In the genomic region with DNA sequence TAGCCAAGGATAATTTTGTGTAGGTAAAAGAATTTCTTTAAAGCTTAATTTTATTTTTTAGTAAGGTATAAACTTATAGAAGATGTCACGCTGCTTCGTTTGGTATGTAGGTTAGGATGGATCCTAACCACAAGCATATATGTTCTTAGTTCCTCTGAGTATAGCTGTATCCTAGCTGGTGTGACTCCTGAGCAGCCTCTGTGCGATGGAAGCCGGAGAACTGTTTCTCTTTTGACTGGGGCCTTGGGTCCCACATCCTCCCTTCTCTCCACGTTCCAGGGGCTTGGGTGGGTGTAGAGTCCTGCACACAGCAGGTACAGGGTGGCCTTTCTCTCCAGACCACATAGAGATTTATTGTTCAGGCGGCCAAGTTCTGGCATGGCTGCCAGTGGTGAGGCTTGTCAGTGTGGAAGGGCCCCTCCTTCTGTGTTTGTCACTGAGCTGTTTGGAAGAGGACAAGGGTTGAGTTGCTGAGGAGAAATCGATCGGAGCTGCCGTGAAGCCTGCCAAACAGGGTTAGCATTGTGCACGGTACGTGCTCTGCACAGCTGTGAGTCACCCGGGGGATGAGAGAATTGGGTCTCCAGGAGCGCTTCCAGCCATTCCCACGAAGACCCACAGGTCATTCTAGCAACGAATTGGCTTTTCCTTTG, we compare ENCODE assay signal across 8 mouse cellular contexts. TPM values are rescaled to one million over a fixed set of nuclear protein-coding genes. Genes with fewer than 3 reads are reported as not detected.
DNase-seq lines count a peak whose midpoint lies in the region; ATAC-seq and TF ChIP-seq lines count a peak whose summit lies in the region.
"Had no signal": no experiment of that assay in that cellular context is flagged by ENCODE, and none has a peak within 500 bp of the region (broad histone marks: within the 10 kb centered on the region; RNA-seq: fewer than 3 reads in every experiment).

No protein-coding gene starts in this region.

- H3K9me3 ChIP-seq in intestine, postnatal 0 days (ENCODE audit: control insufficient read depth), result no peaks in the 10 kb centered on the region
- no peaks in the 10 kb centered on the region for H3K9me3 ChIP-seq in midbrain, embryonic 12.5 days
- no peaks in the 10 kb centered on the region for H3K9me3 ChIP-seq in heart, embryonic 12.5 days (replicated peaks)
- H3K9me3 ChIP-seq: neural tube, embryonic 12.5 days had no signal

- no peaks in the 10 kb centered on the region for H3K36me3 ChIP-seq in intestine, postnatal 0 days (ENCODE audit: control insufficient read depth, insufficient read depth)
- H3K36me3 ChIP-seq in midbrain, embryonic 12.5 days, result no peaks in the 10 kb centered on the region
- H3K36me3 ChIP-seq in heart, embryonic 12.5 days, result no peaks in the 10 kb centered on the region
- H3K36me3 ChIP-seq: neural tube, embryonic 12.5 days had no signal

- DNase-seq in 3134 (ENCODE audit: extremely low read depth, insufficient read length, low spot score) (peak; percentile 26), adipocyte (ENCODE audit: low spot score) (peak; percentile 28)
- DNase-seq in ovary, postnatal 36 days (ENCODE audit: low spot score), result no peak

- no peak overlapping the region for H3K9ac ChIP-seq in intestine, postnatal 0 days (ENCODE audit: low read depth, low read length)
- H3K9ac ChIP-seq in midbrain, embryonic 12.5 days (replicated peaks), result no peak overlapping the region
- H3K9ac ChIP-seq in heart, embryonic 12.5 days, result no peak overlapping the region
- H3K9ac ChIP-seq: neural tube, embryonic 12.5 days had no signal

- H3K4me2 ChIP-seq in intestine, postnatal 0 days (replicated peaks; ENCODE audit: low read depth), result peak overlapping the region; percentile 4; the same call in 1 of the 2 replicates
- H3K4me2 ChIP-seq in midbrain, embryonic 12.5 days (replicated peaks), result no peak overlapping the region
- no peak overlapping the region for H3K4me2 ChIP-seq in heart, embryonic 12.5 days
- H3K4me2 ChIP-seq: neural tube, embryonic 12.5 days had no signal

- H3K27me3 ChIP-seq in intestine, postnatal 0 days (replicated peaks; ENCODE audit: control insufficient read depth, insufficient read depth, low read length), result peaks cover 2% of the 10 kb centered on the region; the same call in 1 of the 2 replicates
- 0 out of 2 replicates have a peak, but pooled peaks cover under 1% of the 10 kb centered on the region for H3K27me3 ChIP-seq in midbrain, embryonic 12.5 days
- H3K27me3 ChIP-seq in heart, embryonic 12.5 days (replicated peaks), result peaks cover 5% of the 10 kb centered on the region
- H3K27me3 ChIP-seq: neural tube, embryonic 12.5 days had no signal

- 51% methylated on average over 15 of the region's 15 CpGs for WGBS in intestine, postnatal 0 days
- WGBS in midbrain, embryonic 12.5 days, result 55% methylated on average over 15 of the region's 15 CpGs
- WGBS in heart, embryonic 12.5 days, result 66% methylated on average over 15 of the region's 15 CpGs

- H3K27ac ChIP-seq in intestine, postnatal 0 days (ENCODE audit: low read depth, low read length), result no peak overlapping the region
- H3K27ac ChIP-seq in midbrain, embryonic 12.5 days (replicated peaks), result peak overlapping the region; percentile 64
- H3K27ac ChIP-seq in heart, embryonic 12.5 days (ENCODE audit: poor library complexity, severe bottlenecking), result no peak overlapping the region
- H3K27ac ChIP-seq: neural tube, embryonic 12.5 days had no signal

- no peak for TF ChIP-seq CTCF in intestine, postnatal 0 days (IDR thresholded peaks at IDR 0.05; ENCODE audit: low read depth)

- no peak overlapping the region for H3K4me3 ChIP-seq in intestine, postnatal 0 days (ENCODE audit: low read depth, low read length)
- no peak overlapping the region for H3K4me3 ChIP-seq in midbrain, embryonic 12.5 days
- H3K4me3 ChIP-seq in heart, embryonic 12.5 days, result no peak overlapping the region
- H3K4me3 ChIP-seq: neural tube, embryonic 12.5 days had no signal

- H3K4me1 ChIP-seq in intestine, postnatal 0 days (replicated peaks; ENCODE audit: control insufficient read depth, insufficient read depth, low read length), result no peaks in the 10 kb centered on the region
- H3K4me1 ChIP-seq in midbrain, embryonic 12.5 days, result peaks cover 11% of the 10 kb centered on the region
- no peaks in the 10 kb centered on the region for H3K4me1 ChIP-seq in heart, embryonic 12.5 days (replicated peaks)

- peak; percentile 64; the same call in 1 of the 2 replicates for ATAC-seq in intestine, postnatal 0 days
- peak; percentile 70; the same call in 1 of the 2 replicates for ATAC-seq in midbrain, embryonic 12.5 days (ENCODE audit: low FRiP score, low read depth)
- no peak for ATAC-seq in erythroid progenitor cell, adult 5-6 weeks (replicated peaks; ENCODE audit: low FRiP score, poor library complexity, severe bottlenecking)
- ATAC-seq in heart, embryonic 12.5 days (ENCODE audit: insufficient number of reproducible peaks, low FRiP score), result no peak; the same call in 1 of the 2 replicates

RNA-seq across cellular contexts. Expression of gene Smoc1, which starts 6.9 kb away (rescaled TPM):
- polyA plus RNA-seq in intestine, postnatal 0 days (2015; fragmentation: Nextera tagmentation; extraction: Ambion mirVana), result 3.9 and 4.6 TPM in 2 replicates
- 21.4 and 32.0 TPM in 2 replicates for polyA plus RNA-seq in midbrain, embryonic 12.5 days (2016; fragmentation: Nextera tagmentation; extraction: Ambion mirVana)
- not detected in 2 replicates for total RNA-seq in erythroid progenitor cell, adult 5-6 weeks (2015; ENCODE audit: low replicate concordance)
- 0.77 and 1.1 TPM in 2 replicates for total RNA-seq in erythroid progenitor cell, adult 5-6 weeks (2017; ENCODE audit: low replicate concordance)
- 5.8 and 6.9 TPM in 2 replicates for polyA plus RNA-seq in heart, embryonic 12.5 days (2016; fragmentation: Nextera tagmentation; extraction: Ambion mirVana)

Comparison
In these comparisons a context has a peak if more than half of its experiments do, and no peak if none do; other contexts are left out.
1. ATAC-seq: peak in intestine, postnatal 0 days (single experiment) and midbrain, embryonic 12.5 days (single experiment); none in erythroid progenitor cell, adult 5-6 weeks (single experiment) and heart, embryonic 12.5 days (single experiment).